ENCODE assay signal across 31 mouse cellular contexts in genomic region chr11:53435504-53435903, GRCm38 (mm10). TPM values are rescaled to one million over a fixed set of nuclear protein-coding genes. Genes with fewer than 3 reads are reported as not detected.
DNase-seq lines count a peak whose midpoint lies in the region; ATAC-seq lines count a peak whose summit lies in the region.
"Had no signal": no experiment of that assay in that cellular context is flagged by ENCODE, and none has a peak within 500 bp of the region (broad histone marks: within the 10 kb centered on the region; RNA-seq: fewer than 3 reads in every experiment).

No protein-coding gene starts in this region.

- H3K9ac ChIP-seq in liver, embryonic 12.5 days: no peak overlapping the region

- H3K36me3 ChIP-seq in liver, embryonic 12.5 days: no peaks in the 10 kb centered on the region
- H3K36me3 ChIP-seq: G1E had no signal

- no peak overlapping the region for H3K4me3 ChIP-seq in liver, embryonic 12.5 days

- intact Hi-C loops in heart, postnatal 25 days (cut with DNase I): no loop called here

- 54% methylated on average over 8 of the region's 8 CpGs for WGBS in liver, embryonic 12.5 days (ENCODE audit: insufficient replicate concordance)

- H3K27ac ChIP-seq in liver, embryonic 12.5 days: no peak overlapping the region

- peaks cover 5% of the 10 kb centered on the region; the same call in 1 of the 2 replicates for H3K27me3 ChIP-seq in liver, embryonic 12.5 days (replicated peaks)
- H3K27me3 ChIP-seq: Patski had no signal

- H3K9me3 ChIP-seq in liver, embryonic 12.5 days (replicated peaks): no peaks in the 10 kb centered on the region
- H3K9me3 ChIP-seq: G1E had no signal

- DNase-seq in 416B (ENCODE audit: low read depth) (peak; percentile 32), ES-CJ7 (ENCODE audit: low read depth, low spot score) (peak; percentile 51), R1 (ENCODE audit: low read depth, low spot score) (peak; percentile 54), ZHBTc4 (ENCODE audit: low read depth, low spot score) (peak; percentile 59)
- no peak for DNase-seq in embryo, embryonic 10 days (ENCODE audit: low spot score)
- no peak for DNase-seq in heart, adult 8-10 months (ENCODE audit: low spot score)
- DNase-seq in heart, postnatal 25 days (ENCODE audit: low spot score): no peak
- DNase-seq: adrenal gland, adult 2 months; adrenal gland, adult 8-10 months; adrenal gland, postnatal 10 days; adrenal gland, postnatal 14 days; adrenal gland, postnatal 25 days; adrenal gland, postnatal 36 days; B cell, adult 2 months; cerebellum, adult 11 months; cerebellum, adult 11-12 months; cerebellum, adult 18-20 months; cerebellum, adult 2 months; cerebellum, adult 8-10 months; cerebellum, adult 9-10 months had no signal

- H3K4me2 ChIP-seq in liver, embryonic 12.5 days: no peak overlapping the region

- ATAC-seq in liver, embryonic 12.5 days: no peak
- ATAC-seq: activated CD4-positive, CD25-positive, alpha-beta regulatory T cell, adult 4 months; CD4-positive, CD25-positive, alpha-beta regulatory T cell, adult 4 months; Patski had no signal

- peaks cover 35% of the 10 kb centered on the region for H3K4me1 ChIP-seq in liver, embryonic 12.5 days

RNA-seq across cellular contexts. Expression of gene Gdf9, which starts 4.7 kb away (rescaled TPM):
- 0.21 and 0.33 TPM in 2 replicates for polyA plus RNA-seq in liver, embryonic 12.5 days (2016; fragmentation: Nextera tagmentation; extraction: Ambion mirVana)
- under 1 TPM; 0.14 to 0.44 (median 0.29) TPM for total RNA-seq in heart, adult 8-10 months (2022)
- total RNA-seq in heart, postnatal 25 days (2021): under 1 TPM; 0.22 to 0.68 TPM
- polyA plus RNA-seq: CD4-positive, CD25-positive, alpha-beta regulatory T cell, adult 4 months had no signal

RNA-seq across cellular contexts. Expression of gene Uqcrq, which starts 4.9 kb away (rescaled TPM):
- polyA plus RNA-seq in liver, embryonic 12.5 days (2016; fragmentation: Nextera tagmentation; extraction: Ambion mirVana): 641 and 664 TPM in 2 replicates
- total RNA-seq in heart, adult 8-10 months (2022): 1,000 to 10,000 TPM; 2,591 to 2,839 (median 2,740) TPM
- 1,000 to 10,000 TPM; 2,761 to 2,992 TPM for total RNA-seq in heart, postnatal 25 days (2021)

RNA-seq across cellular contexts. Expression of gene Leap2, which starts 12.5 kb away (rescaled TPM):
- 5.3 and 5.4 TPM in 2 replicates for polyA plus RNA-seq in liver, embryonic 12.5 days (2016; fragmentation: Nextera tagmentation; extraction: Ambion mirVana)
- not detected for total RNA-seq in heart, adult 8-10 months (2022)
- total RNA-seq in heart, postnatal 25 days (2021): not detected
- total RNA-seq: adrenal gland, adult 18-20 months; adrenal gland, adult 2 months; adrenal gland, adult 8-10 months; adrenal gland, postnatal 25 days; adrenal gland, postnatal 36 days; CH12.LX; ES-E14; G1E; MEL had no signal
- polyA plus RNA-seq: activated CD4-positive, CD25-positive, alpha-beta regulatory T cell, adult 4 months; adrenal gland, adult 2 months; brain, embryonic 14.5 days; C2C12; cerebellum, adult 2 months; G1E had no signal

RNA-seq across cellular contexts. Expression of gene Gm10447, which starts 21.4 kb away (rescaled TPM):
- polyA plus RNA-seq in liver, embryonic 12.5 days (2016; fragmentation: Nextera tagmentation; extraction: Ambion mirVana): 0.05 and 0.10 TPM in 2 replicates
- total RNA-seq in heart, adult 8-10 months (2022): not detected
- not detected for total RNA-seq in heart, postnatal 25 days (2021)
- total RNA-seq: adrenal gland, adult 2 months; adrenal gland, postnatal 14 days; CH12.LX; ES-E14; G1E; MEL had no signal
- polyA plus RNA-seq: adrenal gland, adult 2 months; brain, embryonic 14.5 days; C2C12; CD4-positive, CD25-positive, alpha-beta regulatory T cell, adult 4 months; cerebellum, adult 2 months; G1E; Patski had no signal

RNA-seq across cellular contexts. Expression of gene Shroom1, which starts 21.5 kb away (rescaled TPM):
- 1.9 and 2.0 TPM in 2 replicates for polyA plus RNA-seq in liver, embryonic 12.5 days (2016; fragmentation: Nextera tagmentation; extraction: Ambion mirVana)
- under 1 TPM; 0.57 to 0.82 (median 0.73) TPM for total RNA-seq in heart, adult 8-10 months (2022)
- total RNA-seq in heart, postnatal 25 days (2021): under 1 TPM; 0.49 to 0.59 TPM
- total RNA-seq: CH12.LX, MEL had no signal
- polyA plus RNA-seq: CD4-positive, CD25-positive, alpha-beta regulatory T cell, adult 4 months; G1E; Patski had no signal

Comparison
In these comparisons a context has a peak if more than half of its experiments do, and no peak if none do; other contexts are left out.
1. DNase-seq: peak in 416B (single experiment), ES-CJ7 (single experiment), R1 (single experiment) and ZHBTc4 (single experiment); none in embryo, embryonic 10 days (single experiment), heart, adult 8-10 months (single experiment) and heart, postnatal 25 days (single experiment).